Mouse (Mus musculus) gastrocnemius, adult 8-10 months (tissue): ENCODE data around the gene Nutf2-ps1. TPM values are rescaled to one million over a fixed set of nuclear protein-coding genes. Genes with fewer than 3 reads are reported as not detected.

ENCODE experiments used
- total RNA-seq, 4 experiments: library from RNA; stranded (reverse); gene quantifications; 2 replicates each; pipeline ENCODE4 v1.2.4; 2022

The Nutf2-ps1 gene
- total RNA-seq, 4 experiments from 2014 or later: 46.2 to 86.0 (median 80.1) TPM

Other genes with a start within 250 kb of the Nutf2-ps1 start
- not detected for gene Gm10197, start 217.3 kb downstream of the Nutf2-ps1 start, total RNA-seq
- 10 to 100 TPM; 27.4 to 32.4 (median 29.6) TPM for gene Smndc1, start 198.5 kb downstream of the Nutf2-ps1 start, total RNA-seq
- gene Dusp5, start 60.0 kb downstream of the Nutf2-ps1 start, total RNA-seq: under 1 TPM; 0.19 to 0.74 (median 0.41) TPM
- gene Smc3, start 11.3 kb upstream of the Nutf2-ps1 start, total RNA-seq: 10 to 100 TPM; 10.7 to 17.5 (median 14.9) TPM
- 10 to 100 TPM; 70.2 to 89.8 (median 84.0) TPM for gene Rbm20, start 88.2 kb upstream of the Nutf2-ps1 start, total RNA-seq